Mouse (Mus musculus) 3134 (cell line): ENCODE measurements around the gene Procr.

ENCODE experiments used
- DNase-seq: peaks from one replicate; pipeline ENCODE4 v3.0.0-alpha.2; 2011; ENCODE audit warnings: low spot score; ENCODE audit not compliant: insufficient read length; ENCODE audit errors: extremely low read depth

Procr gene

GRCm38 (mm10) chr2:155749394-155749793, 1.5 kb upstream of the Procr start:
- DNase-seq = no peak

GRCm38 (mm10) chr2:155755746-155756145, 4.8 kb downstream of the Procr start:
- peak; percentile 56 for DNase-seq

DNA sequence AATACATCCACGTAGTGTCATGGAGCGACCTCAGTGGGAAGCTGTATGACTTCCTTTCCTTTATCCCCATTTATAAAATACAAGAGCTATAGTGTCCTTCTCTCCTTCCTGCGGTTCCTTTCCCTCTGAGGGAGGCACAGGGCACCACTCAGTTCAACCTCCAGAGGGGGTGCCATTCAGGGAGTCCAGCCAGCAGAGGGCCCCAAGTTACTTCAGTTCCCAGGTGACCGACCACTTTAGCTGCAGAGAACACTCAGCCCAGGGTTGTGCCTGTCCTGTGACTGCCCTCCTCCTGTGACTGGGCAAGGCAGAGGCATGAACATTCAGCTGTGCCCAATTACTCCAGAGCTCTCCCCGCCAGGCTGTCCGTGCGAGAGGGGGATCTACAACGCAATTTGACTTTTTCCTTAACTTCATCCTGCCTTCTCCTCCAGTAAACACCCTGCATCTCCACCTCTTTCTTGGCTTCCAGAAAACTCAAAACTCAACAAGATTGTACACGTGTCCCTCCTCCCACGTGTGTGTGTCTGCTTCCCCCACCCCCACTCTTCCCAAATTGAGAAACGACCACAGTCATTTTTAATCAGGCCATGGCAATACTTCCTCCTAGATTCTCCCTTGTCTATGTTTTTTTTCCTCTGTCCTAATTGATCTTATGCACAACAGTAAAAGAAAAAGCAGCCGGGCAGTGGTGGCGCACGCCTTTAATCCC, 6.1 kb downstream of the Procr start:
- DNase-seq = no peak

DNA sequence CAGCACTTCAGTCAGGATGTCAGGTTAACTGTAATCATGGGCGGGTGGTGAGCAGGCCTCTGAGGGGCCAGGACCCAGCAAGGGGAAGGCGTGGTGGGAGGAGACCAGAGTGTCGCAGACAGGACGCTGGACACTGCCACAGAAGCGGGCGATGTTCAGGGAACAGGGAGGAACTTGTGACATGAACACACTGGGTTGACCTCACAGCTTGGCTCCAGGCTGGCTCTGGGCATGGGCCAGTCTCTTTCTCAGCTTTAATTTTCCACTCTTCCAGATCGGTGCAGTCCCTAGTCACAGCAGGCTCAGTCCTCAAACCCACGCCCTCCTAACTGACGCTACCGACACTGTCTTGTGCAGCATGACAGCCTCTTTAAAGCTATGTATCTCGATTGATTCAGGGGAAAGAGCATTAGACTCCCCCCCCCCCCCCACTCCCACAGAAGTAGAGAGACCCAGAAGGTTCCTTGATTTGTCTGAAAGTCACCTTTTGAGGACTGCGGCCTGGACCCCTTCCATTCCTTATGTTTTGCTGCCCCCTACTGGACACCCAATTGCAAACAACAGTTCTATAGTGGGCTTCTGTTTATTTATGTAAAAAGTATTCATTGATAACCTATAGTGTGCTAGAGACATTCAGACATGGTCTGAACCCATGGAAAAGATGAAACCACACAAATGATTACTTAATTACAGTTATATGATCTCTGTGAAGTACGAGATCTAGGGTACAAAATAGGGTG, 13.9 kb downstream of the Procr start:
- no peak for DNase-seq

GRCm38 (mm10) chr2:155773664-155774063, 22.7 kb downstream of the Procr start:
- DNase-seq = no peak

- DNase-seq = no peak
Measured at GRCm38 (mm10) chr2:155774261-155774926, 23.5 kb downstream of the Procr start.

DNA sequence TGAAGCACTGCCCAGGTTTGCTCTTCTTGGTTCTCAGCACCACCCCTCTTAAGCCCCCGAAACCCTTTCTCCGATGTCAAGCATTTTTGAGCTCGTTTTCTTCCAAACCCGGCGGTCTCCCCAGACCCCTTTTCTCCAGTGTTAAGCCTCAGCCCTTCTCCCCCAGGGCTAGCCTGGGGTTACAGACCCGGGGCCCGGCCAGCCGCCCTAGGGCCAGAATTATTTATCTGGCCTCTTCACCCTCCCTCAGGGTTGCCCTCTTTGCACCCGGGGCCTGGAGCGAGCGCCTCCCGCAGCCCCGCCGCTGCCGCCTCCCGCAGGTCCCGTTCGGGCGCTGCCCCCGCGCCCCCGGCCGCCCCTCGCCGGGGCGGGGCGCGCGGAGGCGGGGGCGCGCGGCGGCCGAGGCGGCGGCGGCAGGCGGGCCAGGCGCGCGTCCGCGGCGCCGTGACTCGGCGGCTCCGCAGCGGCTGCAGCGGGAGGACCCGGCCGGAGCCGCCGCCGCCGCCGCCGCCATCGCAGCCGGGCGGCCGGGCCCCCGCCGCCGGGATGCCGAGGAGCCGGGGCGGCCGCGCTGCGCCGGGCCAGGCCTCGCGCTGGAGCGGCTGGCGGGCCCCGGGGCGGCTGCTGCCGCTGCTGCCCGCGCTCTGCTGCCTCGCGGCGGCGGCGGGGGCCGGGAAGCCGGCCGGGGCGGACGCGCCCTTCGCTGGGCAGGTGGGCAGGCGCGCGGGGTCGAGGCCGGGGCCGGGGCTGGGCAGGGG, 24.2 kb downstream of the Procr start, which contains the start of gene Mmp24:
Gene Mmp24 (plus strand): TSS at position 416 of the 758 bp plus-strand sequence.
- no peak for DNase-seq

GRCm38 (mm10) chr2:155775685-155776263, 24.9 kb downstream of the Procr start:
- DNase-seq = no peak

DNA sequence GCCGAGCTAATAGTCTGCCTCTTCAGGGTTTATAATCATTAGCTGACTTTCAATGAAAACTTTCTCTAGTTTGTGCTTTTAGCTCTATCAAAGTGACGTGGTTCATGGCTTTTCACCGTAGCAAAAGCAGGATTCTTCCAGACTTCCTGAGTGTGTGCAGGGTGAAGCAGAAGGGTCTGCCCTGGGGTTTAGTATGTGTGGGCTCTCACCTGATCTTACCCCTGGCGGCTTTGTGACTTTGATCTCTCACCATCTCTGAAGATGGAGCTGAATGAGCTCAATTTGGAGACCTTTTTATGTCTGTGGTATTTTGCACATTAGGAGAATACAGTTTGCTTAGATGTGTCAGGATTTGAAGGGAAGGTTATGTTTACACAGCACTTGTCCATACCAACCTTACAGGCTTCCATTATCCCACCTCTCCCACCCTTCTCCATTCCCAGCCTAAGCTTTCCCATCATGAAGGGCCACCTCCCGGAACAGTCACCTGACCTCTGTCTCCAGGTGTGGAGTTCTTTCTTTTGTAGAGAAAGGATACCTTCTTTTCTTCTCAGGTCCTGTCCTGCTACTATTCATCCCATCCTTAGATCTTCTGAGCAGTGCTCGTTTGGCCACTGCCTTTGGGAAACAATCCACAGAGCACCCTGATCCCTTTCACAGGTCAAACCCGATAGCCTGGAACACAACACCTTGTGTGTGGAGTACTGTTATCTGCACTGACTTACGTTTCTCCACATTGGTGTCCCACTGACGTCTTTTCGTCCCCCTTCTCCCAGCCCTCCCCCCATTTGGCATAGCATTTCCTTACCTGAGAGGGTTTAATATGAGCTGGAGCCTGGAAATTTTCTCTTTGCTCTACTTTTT, 26.1 kb downstream of the Procr start:
- no peak for DNase-seq

DNA sequence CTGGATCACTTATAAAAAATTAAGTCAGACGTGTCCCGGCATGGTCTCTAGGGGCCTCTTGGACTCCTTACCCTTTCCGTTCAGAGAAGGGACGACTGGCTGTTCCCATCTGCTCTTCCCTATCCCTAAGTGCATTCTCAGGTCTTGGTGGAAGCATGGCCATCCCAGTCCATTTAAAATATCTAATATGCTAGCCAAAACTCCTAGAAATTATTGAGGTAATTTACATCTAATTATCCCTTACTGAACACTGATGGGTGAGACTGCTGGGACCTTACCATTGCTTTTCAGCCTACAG, 26.7 kb downstream of the Procr start:
- DNase-seq = no peak

DNA sequence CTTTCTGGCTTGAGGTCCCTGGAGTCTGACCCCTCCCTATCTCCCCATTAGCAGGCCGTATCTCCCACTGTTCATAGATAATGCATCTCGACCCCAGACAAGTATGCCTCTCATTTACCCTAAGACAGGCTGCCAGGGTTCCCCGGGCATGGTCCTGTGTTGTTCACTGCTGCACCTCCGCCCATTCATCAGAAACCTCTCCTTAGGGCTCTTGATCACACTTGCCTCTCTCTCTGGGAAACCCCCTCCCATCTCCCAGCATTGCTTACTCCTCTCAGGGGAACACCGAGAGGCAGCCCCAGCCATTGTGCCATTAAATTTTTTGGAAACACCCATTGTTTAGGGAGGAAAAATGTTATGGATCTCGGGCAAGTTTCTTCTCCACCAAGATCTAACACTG, 27.1 kb downstream of the Procr start:
- no peak for DNase-seq

GRCm38 (mm10) chr2:155779066-155779465, 28.1 kb downstream of the Procr start:
- no peak for DNase-seq

DNA sequence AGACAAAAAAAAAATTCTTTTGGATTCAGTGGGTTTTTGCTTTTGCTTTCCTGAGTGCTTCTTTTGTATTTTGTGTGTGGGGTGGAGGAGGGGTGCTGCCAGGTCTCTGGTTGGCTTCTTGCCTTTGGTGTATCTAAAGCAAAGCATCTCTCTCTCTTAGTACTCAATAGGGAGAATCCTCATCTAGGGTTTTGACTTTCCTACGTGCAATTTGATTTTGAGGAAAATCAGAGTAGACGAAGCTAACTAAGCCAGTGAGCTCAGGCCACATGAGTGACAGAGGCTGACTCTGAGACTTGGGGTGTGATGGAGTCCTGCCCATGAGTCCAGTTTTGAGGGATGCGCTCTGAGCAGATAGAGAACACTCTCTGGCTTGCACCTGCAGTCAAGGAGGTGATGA, 28.6 kb downstream of the Procr start:
- no peak for DNase-seq

DNA sequence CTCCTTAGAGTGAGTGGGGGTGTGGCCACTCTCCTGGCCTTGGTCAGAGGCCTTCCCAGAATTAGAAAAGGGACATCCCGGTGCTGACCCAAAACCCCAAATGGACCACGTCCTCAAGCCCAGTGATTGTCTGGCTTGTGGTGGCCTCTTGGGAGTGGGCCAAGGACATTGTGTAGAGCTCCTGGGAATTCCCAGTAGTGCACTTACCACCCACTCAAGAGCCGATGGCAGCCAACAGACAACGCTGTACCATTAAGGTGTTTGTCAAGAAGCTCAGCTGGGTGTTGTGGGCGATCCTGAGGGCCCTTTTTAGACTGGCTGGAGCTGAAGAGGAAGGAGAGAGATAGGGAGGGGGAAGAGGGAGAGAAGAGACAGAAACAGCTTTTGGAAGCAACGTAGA, 33.6 kb downstream of the Procr start:
- no peak for DNase-seq

GRCm38 (mm10) chr2:155786905-155787304, 36.0 kb downstream of the Procr start:
- no peak for DNase-seq

GRCm38 (mm10) chr2:155787949-155788931, 37.3 kb downstream of the Procr start:
- no peak for DNase-seq

DNA sequence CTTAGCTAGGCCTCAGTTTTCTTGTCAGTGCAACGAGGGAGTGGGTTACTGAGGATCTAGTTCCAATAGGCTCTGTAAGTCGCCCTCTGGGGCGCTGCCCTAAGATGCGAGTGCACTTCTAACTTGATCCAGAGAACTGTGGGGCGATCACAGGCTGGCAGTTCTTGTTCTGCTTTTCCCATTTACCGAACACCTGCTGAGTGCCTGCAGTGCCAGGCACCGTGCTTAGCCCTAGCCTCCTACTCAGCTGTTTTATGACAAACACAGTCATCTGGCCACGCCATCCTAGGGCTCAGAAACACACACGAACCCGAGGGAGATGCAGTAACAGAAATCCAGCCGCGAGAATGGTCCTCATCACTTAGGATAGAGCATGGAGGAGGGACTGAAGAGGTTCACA, 42.0 kb downstream of the Procr start:
- no peak for DNase-seq

- DNase-seq = no peak
Measured at GRCm38 (mm10) chr2:155794674-155795445, 43.9 kb downstream of the Procr start.
